Mouse (Mus musculus): ENCODE measurements at regions not wholly inside any gene's neighbourhood (a gene's known extent, or its start where the extent isn't known, plus 50 kb on each side); places are given as distances from the start of the nearest gene placed in this dataset.

DNA sequence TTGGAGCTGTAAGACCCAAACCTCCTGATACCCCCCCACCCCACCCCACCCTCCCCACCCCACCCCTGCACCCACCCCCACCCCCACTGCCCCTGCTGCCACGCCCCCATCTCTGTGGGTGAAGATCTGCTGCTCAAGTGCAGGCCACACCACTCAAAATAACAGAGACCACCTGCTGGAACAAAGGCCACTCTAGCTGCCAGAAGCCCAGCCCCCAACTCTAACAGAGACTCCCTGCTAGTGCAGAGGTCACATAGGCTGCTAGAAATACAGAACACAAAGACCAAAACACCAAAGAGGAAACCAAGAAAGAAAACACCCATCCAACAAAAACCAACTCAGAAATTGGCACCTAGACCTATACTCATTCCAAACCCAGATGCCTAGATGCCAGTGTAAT lies 58.9 kb downstream of the Olfr267 start:
- no peak for DNase-seq

DNA sequence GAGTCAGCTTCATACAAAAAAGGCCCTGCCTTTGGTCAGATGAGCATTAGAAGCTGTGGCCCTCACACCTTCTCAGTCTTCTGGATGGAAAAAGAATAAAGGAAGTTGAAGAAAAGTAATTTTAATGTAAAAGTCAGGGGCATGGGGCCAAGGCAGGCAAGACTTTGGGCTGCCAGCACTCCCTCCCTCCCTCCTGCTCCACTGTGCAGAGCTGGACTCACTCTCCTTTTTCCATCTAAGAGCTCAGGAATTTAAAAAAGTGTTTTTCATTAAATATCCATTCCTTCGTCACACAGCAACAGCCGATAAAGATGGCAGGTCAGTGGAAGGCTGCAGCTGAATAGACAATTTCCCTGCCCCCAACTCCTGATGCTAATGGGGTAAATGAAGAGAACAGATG lies 61.1 kb downstream of the Olfr267 start:
- DNase-seq, result no peak

DNA sequence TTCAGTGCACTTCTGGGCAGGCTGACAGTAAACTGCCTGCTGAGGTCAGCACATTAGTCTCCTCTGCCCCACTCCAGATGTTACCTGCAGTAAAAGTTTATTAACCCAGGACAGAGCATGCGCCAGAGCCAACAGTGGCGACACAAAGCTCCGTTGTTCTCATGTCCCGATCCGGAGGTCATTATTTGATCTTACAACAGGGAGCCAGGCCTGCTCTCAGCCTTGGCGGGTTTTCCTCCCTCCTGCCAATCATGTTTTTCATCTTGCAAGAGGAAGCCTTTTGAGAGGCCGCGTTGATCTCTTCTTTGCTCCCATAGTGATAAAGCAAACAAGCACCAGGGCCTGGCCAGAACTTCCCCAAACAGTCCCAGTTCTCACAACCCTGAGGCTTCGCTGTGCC lies 64.7 kb downstream of the Olfr267 start:
- DNase-seq, result no peak

DNA sequence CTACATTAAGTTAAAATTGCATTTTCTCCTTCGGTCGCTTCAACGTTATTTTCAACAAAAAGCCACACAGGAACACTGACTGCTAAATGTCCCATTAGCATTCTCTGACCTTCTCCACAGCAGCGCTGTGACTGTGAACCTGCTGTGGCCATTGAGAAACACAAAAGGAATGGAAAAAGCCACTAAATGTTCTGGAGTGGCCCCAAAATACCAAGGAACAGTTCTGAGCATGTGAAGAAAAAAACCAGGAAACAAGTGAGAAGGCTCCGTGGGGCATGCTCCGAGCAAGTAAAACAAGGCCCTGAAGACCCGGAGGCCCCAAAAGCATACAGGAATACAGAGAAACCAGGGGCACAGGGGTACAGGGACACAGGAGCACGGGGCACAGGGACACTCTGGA lies 66.8 kb downstream of the Olfr267 start:
- DNase-seq, result no peak

DNA sequence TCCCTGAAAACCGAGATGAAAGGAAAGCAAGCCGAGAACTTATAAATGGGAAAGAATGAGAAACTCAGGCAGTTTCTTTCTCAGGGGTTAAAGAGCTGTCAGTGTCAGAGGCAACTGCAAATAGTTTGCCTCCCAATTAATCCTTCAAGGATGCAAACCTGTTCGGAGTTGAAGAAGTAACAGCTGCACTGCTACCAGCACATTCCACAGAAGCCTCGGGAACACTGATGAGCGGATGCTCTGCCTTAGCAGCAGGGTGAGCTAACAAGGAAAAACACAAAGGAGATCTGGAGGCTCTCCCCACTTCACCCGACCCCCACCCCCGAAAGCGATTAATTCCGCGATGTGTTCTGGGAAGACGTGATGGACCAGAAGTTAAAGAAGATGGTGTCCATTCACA lies 71.1 kb downstream of the Olfr267 start:
- no peak for DNase-seq

DNA sequence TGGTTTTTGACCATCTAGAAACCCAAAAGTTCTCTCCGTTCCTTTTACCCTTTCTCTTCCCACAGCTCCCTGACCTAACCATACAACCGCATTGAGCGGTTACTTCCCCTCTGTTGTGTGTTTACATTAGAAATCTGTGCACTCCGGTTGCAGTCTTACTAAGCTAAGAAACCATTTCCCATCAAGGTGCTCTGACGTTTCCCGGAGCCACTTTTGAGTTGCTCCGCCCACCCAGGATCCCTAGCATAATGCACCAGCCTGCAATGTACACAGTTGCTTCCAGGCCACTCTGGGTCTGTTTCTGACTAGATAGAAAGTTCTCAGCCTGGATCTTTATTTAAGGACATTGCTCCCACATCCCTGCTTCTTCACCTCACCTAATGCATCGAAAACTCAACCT lies 71.7 kb downstream of the Olfr267 start:
- DNase-seq, result no peak

DNA sequence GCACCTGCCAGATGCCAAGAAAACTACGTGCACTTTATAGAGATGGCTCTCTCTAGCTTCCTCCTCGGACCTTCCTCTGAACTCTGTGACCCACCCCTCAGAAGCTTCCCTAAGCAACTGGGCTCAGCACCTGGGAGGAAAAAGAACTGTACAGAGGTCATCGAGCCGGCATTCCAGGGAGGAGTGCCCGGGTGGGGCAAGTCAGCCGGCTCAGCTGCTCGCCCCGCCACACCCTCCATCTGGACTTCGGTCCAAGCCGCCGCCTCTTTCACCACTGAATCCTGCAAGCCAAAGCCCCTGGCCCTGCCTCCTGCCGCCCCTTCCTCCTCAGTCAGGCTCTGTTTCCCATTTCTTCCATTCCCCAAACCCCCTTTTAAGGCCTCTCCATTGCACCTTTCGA lies 73.3 kb downstream of the Olfr267 start:
- DNase-seq, result no peak

GRCm38 (mm10) chr4:58712875-58713274 lies 74.6 kb downstream of the Olfr267 start:
- no peak for DNase-seq

DNA sequence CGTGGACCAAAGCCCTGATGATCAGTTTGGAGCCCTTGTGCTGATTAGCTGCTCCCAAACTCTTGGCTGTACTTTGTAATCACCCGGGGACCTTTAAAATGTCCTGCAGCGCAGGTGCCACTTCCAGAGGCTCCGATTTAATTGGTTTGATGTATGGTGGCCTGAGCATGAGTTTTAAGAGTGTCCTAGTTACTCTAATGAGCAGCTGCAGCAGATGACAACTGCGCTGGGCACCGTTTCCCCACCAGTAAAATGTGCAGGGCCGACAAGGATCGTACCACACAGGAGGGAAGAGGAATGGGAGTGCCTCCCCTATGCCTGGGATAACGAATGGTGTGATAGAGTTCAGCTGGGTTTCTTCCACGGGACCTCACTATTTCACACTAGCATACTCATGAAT lies 75.3 kb downstream of the Olfr267 start:
- no peak for DNase-seq

DNA sequence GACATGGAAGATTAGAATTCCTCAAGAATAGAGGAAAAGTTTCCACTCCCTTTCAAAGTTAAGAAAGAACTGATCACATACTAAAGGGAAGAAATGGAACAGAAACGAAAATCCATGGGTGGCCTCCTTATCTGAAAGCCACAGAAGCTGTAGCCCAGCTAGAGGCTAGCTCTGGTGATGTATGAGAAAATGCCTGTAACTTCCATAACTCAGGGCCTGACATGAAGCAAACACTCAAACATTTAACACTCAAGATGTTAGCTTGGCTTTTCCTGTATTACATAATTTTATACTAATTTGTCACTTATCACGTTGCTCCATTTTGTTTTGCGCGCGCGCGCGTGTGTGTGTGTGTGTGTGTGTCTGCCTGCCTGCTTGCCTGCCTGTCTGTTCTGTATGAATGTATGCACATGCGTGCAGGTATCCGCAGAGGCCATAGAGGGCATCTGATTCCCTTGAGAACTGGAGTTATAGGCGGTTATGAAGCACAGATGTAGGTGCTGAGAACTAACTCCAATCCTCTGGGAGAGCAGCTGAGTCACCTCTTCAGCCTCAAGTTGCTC lies 88.2 kb downstream of the Olfr267 start:
- DNase-seq, result no peak

DNA sequence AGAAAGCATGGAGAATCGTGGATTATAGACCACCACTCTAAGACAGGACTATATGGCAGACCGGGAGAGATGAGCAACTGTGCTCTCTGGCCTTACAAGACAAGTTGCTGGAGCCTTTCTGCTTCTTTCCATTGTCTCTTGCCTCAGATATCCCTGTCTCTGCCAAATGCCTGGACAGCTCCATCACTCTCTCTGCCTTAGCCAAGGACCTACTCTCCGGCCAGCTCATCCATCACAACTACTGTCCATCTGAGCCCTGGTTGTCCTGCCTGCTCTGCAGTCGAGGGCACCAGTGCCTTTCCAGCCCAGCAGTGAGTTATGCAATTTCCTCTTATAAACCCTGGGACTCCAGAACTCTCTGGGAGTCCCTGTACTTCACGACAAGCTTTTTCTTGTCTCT lies 88.7 kb downstream of the Olfr267 start:
- DNase-seq, result no peak

DNA sequence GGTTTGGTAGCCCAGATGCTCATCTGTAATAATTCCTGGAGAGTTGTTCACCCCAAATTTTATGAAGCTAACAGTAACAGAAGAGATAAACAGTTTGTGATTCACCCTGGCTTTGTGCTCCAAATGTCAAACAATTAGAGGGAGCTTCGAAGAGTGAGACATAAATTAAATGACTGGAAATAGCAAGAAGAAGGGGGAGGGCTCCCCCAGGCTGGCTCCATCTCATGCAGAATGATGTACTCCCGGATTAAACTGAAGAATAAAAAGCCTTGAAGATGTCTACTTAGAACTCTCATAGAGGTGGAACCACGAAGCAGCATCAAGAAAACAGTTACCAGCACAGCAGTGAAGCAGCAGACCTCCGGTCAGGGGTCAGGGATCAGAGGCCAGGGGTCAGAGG lies 90.8 kb downstream of the Olfr267 start:
- no peak for DNase-seq

GRCm38 (mm10) chr4:58695281-58695680 lies 92.2 kb downstream of the Olfr267 start:
- DNase-seq, result no peak

DNA sequence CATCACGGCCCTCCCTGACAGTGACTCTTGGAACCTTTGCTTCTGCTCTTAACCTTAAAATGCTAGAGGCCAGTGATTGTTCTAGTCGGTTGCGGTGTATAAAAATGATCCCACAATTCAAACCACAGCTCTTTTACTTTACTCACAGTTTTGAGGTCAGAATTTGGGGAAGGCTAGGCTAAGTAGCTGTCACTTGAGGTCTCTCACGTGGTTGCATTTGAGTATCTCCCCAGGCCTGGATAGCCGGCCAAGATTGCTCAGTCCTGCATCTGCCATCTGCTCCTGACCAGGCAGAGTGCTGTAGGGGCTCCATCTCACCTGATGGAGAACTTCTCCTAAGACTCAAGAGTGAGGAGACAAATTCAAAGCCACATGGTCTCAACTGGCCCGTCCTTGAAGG lies 94.5 kb downstream of the Olfr267 start:
- DNase-seq, result no peak

- DNase-seq, result no peak
Measured at GRCm38 (mm10) chr4:58681926-58682325, 105.6 kb downstream of the Olfr267 start.

GRCm38 (mm10) chr4:58677701-58678385 lies 109.7 kb downstream of the Olfr267 start:
- DNase-seq, result no peak

DNA sequence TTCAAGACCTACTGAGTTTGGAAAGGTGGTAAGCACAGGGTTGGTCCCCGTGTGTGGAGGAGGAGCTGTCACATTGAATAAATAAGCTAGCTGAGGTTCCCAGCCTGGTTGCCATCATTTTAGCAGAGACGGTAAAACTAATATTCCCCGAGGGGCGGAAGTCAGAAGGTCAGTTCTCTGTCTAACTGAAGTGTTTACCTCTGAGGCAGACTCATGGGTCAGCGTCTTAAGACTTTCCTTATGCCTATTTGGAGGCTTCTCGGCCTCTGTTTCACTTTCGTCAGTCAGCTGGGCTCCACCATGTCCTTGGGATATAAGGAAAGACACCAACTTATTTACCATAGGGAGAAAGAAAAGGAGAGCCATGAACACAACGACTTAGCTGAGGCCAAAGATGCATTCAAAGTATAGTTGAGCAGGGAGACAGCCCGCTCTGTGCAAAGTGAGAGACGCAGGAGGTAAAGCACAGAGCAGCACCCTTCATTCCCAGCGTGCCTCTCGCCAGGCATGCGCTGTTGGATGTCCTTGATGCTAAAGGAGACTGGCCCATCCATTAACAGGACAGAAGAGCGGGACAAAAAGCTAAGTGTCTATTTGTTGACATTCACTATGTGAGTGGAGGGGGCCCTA lies 116.0 kb downstream of the Olfr267 start:
- DNase-seq, result no peak

- DNase-seq, result no peak
Measured at GRCm38 (mm10) chr4:58670906-58671250, 116.6 kb downstream of the Olfr267 start.

DNA sequence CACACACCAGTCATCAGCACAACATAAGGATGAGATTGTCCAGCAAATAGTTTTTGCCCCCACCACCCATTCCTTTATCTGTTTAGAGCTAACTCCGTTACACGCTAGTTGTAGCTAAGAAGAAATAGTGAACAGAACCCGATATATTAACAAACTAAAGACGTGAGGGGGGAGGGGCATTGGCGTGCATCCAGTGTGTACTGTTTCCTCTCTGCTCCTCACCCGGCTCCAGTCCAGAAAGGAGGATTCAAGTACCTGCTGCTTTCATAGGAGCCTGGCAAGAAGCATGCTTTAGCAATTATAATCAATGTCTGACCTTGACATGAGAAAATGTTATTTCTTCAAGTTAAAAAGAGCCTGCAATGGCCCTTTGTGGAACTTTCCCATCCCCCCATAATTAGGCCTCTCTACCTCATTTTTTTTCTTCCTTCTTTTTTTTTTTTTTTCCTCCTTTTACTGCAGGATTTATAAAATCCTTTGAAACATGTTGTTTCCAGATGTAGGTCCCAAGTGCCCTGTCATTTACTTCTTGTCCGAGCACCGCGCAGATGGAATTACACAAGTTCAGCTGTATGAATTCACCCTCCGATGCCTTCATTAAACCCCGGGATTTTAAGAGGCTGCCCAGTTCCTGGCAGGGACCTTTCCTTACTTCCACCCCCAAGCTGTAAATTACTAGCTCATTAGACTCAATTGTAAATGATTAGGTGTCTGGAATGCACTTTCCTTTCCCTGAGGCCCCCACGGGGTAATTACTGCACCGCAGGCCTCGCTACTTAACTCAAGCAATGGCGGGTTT lies 116.6 kb upstream of the Lpar1 start:
- no peak for DNase-seq

DNA sequence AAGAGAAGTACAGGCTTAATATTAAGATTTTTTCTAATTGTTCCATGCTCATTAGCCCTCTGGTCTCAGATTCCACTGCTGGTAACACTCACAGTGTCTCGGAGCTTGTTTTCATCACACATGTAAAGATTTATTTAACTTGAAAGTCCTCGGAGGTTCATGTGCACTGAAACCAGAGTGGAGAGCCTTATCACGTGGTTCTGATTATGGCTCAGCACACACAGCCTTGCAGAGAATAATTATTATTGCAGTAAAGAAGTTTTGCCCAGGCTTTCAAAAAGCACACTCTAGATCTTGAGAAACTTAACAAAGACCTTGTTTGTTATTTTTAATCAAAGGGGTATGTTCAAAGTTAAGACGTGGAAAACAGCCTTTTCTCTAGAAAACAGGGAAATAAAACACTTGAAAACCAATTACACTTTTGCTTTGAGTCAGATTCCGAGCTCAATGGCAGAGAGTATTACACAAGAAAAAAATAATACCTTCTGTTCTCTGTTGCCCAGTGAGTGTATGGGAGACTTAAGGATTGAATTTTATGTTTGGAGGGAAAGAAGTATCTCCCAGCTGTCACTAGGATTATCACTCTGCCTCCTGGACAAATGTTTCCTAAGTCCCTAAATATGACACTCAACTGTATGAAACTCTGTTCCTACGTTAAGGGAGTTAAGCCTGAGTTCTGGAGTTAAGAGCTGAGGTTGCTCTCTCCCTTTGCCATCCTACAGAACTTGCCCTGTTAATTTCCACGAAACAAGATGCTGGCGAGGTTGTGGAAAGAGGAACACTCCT lies 114.9 kb upstream of the Lpar1 start:
- DNase-seq, result no peak

- DNase-seq, result no peak
Measured at GRCm38 (mm10) chr4:58663628-58664205, 110.0 kb upstream of the Lpar1 start.

GRCm38 (mm10) chr4:58661781-58662293 lies 108.1 kb upstream of the Lpar1 start:
- no peak for DNase-seq

DNA sequence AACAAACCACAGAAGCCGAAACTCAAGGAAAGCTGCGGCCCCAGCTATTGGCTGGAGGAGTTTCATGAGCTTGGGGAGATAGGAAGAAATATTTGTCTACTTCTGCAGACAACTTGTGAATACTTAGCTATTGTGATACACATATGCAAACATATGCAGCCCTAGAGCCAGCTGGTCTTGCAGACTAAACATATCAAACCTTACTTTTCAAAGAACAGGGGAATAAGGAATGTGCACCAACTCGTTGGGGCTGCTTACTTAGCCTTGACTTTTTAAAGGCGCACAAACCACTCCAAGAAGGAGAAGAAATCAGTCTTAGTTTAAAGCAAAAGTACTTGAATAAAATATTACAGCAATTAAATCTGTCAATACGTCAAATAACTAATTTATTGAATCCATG lies 106.8 kb upstream of the Lpar1 start:
- DNase-seq, result no peak
